Mouse (Mus musculus) Muller cell, postnatal 12 days (primary cell): ENCODE results near the gene Sumo1.

Source experiments
- DNase-seq: peaks from one replicate; pipeline ENCODE4 v3.0.0-alpha.2; 2015; ENCODE audit errors: inconsistent ontology term

The Sumo1 gene

DNA sequence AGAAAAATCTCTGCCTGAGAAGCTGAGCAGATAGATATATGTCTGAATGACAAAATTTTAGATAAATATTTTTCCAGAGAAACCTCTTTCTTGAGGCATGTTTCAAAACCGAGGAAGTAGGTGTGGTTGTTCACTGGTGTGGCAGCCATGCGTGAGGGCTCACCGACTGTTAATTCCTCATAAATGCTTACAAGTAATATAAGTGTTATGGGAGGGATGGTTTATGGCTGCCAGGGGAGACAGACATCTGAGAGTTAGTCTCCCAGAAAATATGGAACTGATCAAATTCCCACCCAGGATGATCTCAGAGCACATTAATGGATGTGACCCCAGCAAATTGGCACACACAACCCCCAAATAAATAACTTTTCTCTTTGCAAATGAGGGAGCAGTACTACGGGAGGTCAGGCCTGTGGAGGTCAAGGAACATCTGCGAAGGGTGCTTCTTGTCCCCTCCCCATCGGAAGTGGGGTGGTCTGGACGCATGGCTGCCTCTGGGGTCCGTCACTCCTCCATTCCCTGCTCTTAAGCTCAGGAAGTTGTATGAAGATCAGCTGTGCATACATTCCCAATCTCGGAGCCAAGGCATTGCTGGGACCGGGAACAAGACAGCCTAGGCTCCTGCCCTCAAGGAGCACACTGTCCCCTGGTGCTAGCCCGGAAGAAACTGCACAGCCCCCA is 75.9 kb downstream of the Sumo1 start:
- DNase-seq, result no peak

DNA sequence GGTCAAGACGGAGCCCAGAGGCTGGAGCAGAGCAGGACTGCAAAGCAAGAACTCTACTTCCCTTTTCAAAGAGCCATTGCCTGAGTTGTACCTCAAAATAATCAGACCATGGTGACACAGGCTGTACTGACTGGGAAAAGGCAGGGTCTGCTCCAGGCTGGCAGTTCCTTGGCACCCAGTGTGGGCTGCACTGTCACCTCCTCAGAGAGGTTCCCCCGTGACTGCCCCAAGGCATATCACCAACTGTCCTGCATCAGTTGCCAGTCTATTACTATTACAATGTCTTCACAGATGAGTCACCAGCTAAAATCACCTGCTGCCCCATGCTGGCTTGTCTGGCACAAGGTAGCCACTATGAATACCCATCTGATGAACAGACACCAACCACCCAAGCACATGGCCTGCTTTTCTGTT is 77.0 kb downstream of the Sumo1 start:
- DNase-seq, result no peak

GRCm38 (mm10) chr1:59592876-59593275 is 77.8 kb downstream of the Sumo1 start:
- no peak for DNase-seq

DNA sequence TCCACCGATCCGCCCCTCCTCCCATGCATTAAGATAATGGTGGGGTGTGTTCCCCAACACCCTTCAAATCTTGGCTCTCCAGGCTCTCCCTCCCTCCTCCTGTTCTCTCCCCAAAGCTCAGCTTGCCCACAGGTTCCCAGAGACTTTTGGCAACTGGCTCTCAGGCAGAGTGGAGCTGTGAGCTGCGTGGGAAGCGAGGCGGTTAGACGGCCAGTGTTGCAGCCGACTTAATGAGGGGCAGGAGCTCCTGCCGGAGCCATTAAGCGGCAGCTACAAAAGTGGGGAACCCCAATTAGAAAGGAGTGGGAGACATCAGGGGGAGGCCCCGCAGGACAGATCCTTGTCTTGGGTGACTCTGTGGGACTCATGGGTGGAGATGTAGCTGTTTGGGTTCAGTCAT is 78.3 kb downstream of the Sumo1 start:
- peak; percentile 46 for DNase-seq

DNA sequence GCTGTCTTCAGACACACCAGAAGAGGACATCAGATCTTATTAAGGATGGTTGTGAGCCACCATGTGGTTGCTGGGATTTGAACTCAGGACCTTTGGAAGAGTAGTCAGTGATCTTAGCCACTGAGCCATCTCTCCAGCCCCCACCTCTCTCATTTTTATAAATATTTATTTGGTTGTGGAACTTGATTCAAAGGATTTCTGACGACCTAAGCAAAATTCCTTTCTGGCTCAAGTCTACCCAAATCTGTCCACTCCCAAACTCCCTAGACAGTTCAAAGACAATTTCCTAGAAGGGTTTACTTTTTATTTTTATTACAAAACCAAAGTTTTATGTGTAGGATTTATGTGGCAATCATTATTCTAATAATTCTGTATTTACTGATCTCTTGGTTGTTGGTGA is 81.4 kb downstream of the Sumo1 start:
- no peak for DNase-seq

DNA sequence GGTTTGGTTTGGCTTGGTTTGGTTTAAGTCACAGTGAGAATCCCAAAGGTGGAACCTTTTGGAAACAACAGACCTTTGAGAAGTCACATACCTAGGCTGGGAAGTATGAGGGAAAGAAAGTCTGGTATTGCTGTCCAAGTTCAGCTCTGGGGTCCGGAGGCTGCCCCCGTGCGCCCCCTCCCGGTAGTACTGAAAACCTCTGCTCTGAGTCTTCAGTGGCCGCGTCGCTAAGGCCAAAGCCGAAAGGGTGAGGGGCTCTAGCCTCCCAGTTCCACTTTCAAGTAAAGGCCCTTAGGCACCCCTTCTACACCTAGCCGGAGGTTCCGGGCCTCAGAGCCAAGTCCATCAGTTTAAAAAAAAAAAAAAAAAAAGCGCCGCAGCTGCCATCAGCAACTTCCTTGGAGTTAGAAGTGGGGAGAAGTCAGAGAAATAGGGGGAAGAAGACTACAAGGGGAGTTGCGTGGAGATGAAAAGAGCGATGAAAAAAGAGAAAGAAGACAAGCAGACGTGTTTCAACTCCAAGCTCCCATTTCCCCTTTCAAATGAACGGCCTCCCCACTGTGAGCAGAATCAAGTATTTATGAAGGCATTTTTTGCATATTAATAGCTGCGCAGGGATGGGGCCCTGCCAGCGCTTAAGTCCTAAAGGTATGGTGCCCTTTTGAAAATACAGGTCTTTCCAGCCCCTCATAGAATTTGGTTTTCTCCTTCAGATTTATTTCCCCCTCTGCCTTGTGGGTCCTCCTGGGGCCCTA is 85.8 kb downstream of the Sumo1 start:
- peak; percentile 70 for DNase-seq

DNA sequence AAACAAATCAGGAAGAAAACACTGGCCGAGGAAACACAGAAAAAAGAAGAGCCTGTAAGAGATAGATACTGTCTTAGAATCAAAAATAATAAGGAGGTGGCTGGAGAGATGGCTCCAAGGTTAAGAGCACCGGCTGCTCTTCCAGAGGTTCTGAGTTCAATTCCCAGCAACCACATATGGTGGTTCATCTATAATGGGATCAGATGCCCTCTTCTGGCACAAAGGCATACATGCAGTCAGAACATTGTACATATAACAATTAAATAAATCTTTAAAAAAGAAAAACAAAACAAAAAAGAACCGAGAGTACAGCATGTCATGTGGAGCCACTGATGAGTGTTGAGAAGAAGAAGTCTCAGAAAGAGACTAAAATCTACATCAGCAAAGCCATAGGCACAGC is 89.8 kb downstream of the Sumo1 start:
- no peak for DNase-seq

DNA sequence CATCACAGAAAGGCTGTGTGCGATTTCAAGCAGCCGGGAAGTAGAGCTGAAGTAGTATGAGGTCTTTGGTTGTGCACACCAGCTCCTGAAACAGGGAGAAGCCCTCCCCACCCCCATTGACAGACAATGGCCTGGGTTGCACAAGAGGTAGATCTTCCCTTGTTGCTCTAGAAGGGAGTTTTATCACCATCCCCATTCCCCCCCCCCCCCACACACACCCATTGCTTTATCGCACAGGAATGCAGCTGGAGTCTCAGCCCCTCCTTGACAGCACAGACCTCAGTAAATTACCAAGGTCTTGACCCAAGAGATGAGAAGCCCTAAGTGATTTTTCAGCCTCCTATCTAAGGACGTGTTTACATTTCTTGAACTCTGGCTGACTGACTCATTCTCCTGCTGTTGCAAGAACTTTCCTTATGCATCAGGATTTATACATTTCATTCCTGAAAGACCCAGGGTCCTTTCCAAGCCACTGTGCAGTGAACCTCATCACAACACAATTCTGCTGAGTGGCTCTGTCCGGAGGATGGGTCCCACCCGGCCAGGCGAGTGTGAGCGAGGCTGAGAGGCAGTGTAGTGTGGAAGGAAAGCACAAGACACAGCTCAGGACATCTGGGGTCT is 90.4 kb downstream of the Sumo1 start:
- DNase-seq, result no peak

DNA sequence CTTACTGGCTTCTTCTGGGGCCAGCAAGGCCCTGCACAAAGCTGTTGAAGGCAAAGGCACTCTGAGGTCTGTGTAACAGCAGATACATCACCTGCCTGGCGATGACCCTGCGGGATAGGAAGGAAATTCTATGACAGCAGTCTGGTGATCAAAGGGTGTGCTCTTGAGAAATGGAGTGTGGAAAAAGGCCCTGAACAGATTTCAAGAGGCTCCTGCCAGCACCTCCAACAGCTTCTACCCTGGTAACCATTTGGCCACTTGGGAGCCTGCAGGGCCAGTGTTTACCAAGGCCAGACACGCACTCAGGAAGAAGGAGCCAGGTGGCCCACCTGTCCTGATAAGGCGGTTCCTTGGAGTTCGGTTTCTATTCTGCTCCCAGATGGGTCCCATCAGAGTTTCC is 91.3 kb downstream of the Sumo1 start:
- DNase-seq, result no peak

DNA sequence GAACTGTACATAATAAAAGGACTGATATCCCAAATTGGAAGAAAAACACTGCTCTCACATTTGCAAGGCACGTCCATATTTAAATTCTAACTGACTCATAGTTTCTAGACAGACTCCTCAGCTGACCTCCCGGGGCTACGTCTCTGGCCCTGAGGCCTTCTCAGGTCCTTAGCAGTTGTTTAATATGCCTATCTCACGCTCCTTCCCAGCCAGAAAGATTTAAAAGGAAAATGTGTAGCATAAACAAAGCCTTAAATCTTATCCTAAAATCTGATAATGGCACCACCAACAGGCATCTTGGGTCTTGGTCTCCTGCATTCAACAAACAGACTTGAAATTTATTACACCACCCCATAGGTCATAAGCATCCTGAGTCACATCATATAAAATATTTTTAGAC is 91.9 kb downstream of the Sumo1 start:
- no peak for DNase-seq

GRCm38 (mm10) chr1:59574262-59575187 is 96.1 kb downstream of the Sumo1 start:
- DNase-seq, result peak; percentile 40

- DNase-seq, result no peak
These were observed 96.8 kb downstream of the Sumo1 start for GRCm38 (mm10) chr1:59573843-59574242.

DNA sequence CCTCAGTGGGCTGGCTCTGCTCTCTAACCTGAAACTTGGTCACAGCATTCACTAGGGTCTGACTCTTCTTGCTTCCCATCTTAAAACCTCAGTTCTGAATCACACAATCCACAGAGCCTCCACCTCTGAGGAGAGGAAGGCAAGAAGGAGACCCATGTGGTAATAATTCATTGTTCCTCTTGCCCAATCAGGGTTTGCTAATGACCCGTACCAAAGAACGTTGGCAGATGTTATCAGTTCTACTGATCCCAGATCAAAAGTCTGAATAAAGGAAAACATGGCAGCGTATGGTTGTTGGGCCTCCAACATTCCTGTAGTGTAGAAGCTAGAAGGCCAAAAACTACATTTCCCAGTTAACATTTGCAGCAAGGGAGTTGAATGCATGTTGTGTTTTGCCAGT is 99.1 kb downstream of the Sumo1 start:
- no peak for DNase-seq

- no peak for DNase-seq
These were observed 99.9 kb downstream of the Sumo1 start for GRCm38 (mm10) chr1:59570767-59571166.

DNA sequence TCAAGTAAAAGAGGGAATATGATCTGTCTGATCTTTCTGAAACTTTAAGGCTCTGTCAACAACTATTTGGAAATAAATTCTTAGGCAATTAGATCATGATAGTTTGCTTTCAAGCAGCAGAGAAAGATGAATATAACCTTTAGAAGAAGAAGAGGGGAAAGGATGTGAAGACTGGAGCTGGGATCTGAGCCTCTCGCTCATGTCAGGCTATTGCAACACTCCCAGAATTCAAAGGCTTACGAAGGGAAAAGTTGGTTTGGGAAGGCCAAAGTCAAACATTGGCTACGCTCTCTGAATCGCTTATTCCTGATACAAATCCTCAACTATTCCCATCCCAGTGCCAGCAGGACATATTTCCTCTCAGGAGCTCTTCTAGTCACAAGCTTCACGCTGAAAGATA is 101.3 kb downstream of the Sumo1 start:
- no peak for DNase-seq

DNA sequence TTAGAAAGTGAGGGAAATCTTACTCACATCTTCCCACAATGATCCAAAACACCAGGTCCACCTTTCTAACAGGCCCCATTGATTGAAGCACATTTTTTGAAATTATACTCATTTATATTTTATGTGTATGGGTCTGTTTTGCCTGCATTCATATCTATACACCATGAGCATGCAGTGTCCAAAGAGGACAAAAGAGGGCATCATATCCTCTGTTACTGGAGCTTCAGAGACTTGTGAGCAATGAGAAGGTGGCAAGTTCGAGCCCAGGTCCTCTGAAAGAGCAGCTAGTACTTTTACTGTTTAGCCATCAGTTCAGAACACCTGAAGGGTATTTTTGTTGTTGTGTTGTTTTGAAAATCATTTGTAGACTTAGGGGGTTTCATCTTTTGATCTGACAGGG is 102.4 kb downstream of the Sumo1 start:
- DNase-seq, result no peak

DNA sequence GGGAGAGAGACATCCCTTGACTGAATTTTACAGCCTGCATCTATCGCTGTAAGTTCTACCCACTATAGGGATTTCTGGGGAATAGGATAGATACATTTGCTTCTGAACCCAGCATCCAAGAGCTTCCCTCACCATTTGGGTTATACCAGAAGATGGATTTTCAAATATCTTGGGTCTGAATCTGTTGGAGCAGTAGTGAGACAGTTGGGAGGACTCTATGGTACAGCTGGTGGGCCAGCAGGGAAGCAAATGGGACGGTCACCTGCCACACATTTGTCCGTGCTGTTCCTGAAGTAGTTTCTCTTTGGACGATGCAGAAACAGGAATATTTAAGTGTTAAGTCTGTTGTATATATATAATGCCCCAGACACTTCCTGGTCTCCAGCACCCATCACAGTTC is 103.1 kb downstream of the Sumo1 start:
- no peak for DNase-seq

- peak; percentile 92 for DNase-seq
These were observed 103.7 kb downstream of the Sumo1 start for GRCm38 (mm10) chr1:59566926-59567325.

GRCm38 (mm10) chr1:59566281-59566680 is 104.4 kb downstream of the Sumo1 start:
- no peak for DNase-seq

DNA sequence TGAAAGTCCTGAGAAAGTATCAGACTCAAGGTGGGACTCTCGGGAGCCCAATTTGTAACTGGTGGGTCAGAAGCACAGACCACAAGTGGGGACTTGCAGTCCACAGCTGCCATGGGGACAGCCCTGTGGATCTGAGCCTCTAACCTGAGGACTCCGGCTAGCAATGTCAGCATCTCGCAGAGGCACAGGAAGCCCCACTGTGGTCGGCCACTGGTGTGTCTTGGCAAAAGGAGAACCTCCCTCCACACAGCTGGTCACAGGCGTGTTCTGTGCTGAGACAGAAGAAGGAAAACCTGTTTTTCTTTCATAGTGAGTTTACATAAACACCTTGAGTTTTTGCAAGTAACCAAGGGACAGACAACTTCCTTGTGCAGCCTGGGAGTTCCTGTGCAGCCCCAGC is 104.8 kb downstream of the Sumo1 start:
- DNase-seq, result no peak

DNA sequence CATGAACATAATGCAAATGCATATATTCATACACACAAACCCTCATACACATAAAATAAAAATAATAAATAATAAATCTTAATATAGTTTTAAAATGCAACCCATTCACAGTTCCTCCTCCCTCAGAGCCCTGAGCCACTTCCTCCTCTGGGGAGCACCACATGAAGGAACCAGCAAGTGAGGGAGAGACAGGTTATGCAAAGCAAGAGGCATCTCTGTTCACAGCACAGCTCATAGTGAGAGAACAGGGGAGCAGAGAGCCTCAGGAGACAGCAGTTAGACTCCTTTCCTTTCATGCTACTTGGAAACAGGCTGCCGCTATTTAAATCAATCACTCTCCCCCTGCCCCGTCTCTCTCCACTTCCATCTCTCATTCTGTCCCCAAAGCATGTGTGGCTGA is 107.1 kb downstream of the Sumo1 start:
- DNase-seq, result no peak

DNA sequence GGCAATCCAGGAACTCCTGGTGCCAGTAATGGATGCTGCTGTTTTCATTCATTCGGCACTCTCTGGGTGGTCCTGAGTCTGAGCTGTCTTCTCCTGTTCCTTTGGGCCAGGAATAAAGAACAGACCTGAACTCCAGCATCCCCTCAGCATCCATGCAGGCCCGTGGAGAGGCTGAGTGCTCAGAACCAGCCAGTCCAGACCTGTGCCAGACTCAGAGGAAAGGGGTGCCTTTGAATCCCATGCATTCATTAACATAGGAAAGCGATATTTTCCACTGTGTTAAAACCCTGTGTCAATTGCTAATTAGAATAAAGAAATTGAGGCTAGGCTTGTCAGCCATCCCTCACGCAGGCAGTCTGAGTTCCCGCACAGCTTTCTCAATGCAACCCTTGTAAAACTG is 116.9 kb downstream of the Sumo1 start:
- no peak for DNase-seq
